Mouse (Mus musculus) ES-E14 (cell line): ENCODE measurements around the gene Smagp. TPM values are rescaled to one million over a fixed set of nuclear protein-coding genes. Genes with fewer than 3 reads are reported as not detected.

Source experiments
- DNase-seq: peaks from one replicate; pipeline ENCODE4 v3.0.0-alpha.2; 2013; ENCODE audit warnings: low read depth, low spot score
- H3K27ac ChIP-seq: 2 replicates; pipeline ENCODE4 v1.5.1; 2012; ENCODE audit warnings: low read depth, mild to moderate bottlenecking, low read length, moderate library complexity, mixed read lengths; ENCODE audit not compliant: poor library complexity, insufficient read depth, severe bottlenecking
- H3K36me3 ChIP-seq: 2 replicates; pipeline ENCODE4 v1.6.1; 2012; ENCODE audit warnings: mild to moderate bottlenecking, low read length, moderate library complexity, mixed read lengths; ENCODE audit not compliant: control insufficient read depth, poor library complexity, insufficient read depth, severe bottlenecking
- H3K4me1 ChIP-seq, 2 experiments: fragments of 150-350 bp in 1 of 2; sonication (generic) in 1 of 2; 2 replicates each; pipeline ENCODE4 v1.6.1; 2012; ENCODE audit warnings: low read length in 2 of 2, mild to moderate bottlenecking in 1 of 2, mixed read lengths in 1 of 2; ENCODE audit not compliant: control insufficient read depth in 2 of 2, insufficient read depth in 2 of 2, poor library complexity in 1 of 2
- H3K4me3 ChIP-seq, 2 experiments: fragments of 150-350 bp in 1 of 2; sonication (generic) in 1 of 2; 2 replicates each; pipeline ENCODE4 v1.5.1; 2012; ENCODE audit warnings: low read length in 2 of 2, low read depth in 1 of 2, mild to moderate bottlenecking in 1 of 2, mixed read lengths in 1 of 2; ENCODE audit not compliant: insufficient read depth in 1 of 2, poor library complexity in 1 of 2, severe bottlenecking in 1 of 2
- H3K9ac ChIP-seq: 2 replicates; pipeline ENCODE4 v1.6.1; 2012; ENCODE audit warnings: low read depth, mild to moderate bottlenecking, low read length, mixed read lengths; ENCODE audit not compliant: poor library complexity, insufficient read depth, severe bottlenecking
- H3K9me3 ChIP-seq: fragments of 150-350 bp; sonication (generic); 2 replicates; pipeline ENCODE4 v1.6.1; 2012; ENCODE audit warnings: low read depth, mild to moderate bottlenecking, low read length; ENCODE audit not compliant: control insufficient read depth, insufficient read depth
- CHD2 ChIP-seq: IDR thresholded peaks from 2 replicates; pipeline ENCODE4 v1.6.1; 2014; ENCODE audit warnings: mild to moderate bottlenecking, low read depth, low read length, inconsistent platforms
- HCFC1 ChIP-seq: IDR thresholded peaks from 2 replicates; pipeline ENCODE4 v1.6.1; 2012; ENCODE audit warnings: low read length, inconsistent platforms, borderline replicate concordance; ENCODE audit not compliant: insufficient read depth
- MAFK ChIP-seq: IDR thresholded peaks from 2 replicates; pipeline ENCODE4 v1.6.1; 2014; ENCODE audit warnings: mild to moderate bottlenecking, low read depth, low read length, inconsistent platforms; ENCODE audit not compliant: insufficient read depth
- ZC3H11A ChIP-seq: IDR thresholded peaks from 2 replicates; pipeline ENCODE4 v1.6.1; 2012; ENCODE audit warnings: low read depth, mild to moderate bottlenecking, inconsistent platforms, low read length, borderline replicate concordance
- ZNF384 ChIP-seq: IDR thresholded peaks from 2 replicates; pipeline ENCODE4 v1.6.1; 2012; ENCODE audit warnings: low read depth, low read length, inconsistent platforms
- in situ Hi-C, 2 experiments: fragments of 600-800 bp; cut with MboI; formaldehyde crosslinking; loops; one replicate each; pipeline ENCODE4 v1.15.1; 2025; ENCODE audit warnings: low sequenced_read_pairs in 2 of 2, inconsistent platforms in 1 of 2; ENCODE audit not compliant: unreplicated experiment in 2 of 2
- total RNA-seq: library from RNA; depleted of rRNA; stranded (reverse); fragments of 300-350 nt; gene quantifications from 2 replicates; pipeline ENCODE4 v1.2.3, GENCODE M21; 2012

Smagp gene
- total RNA-seq, 1 experiment = 20.0 TPM

DNA sequence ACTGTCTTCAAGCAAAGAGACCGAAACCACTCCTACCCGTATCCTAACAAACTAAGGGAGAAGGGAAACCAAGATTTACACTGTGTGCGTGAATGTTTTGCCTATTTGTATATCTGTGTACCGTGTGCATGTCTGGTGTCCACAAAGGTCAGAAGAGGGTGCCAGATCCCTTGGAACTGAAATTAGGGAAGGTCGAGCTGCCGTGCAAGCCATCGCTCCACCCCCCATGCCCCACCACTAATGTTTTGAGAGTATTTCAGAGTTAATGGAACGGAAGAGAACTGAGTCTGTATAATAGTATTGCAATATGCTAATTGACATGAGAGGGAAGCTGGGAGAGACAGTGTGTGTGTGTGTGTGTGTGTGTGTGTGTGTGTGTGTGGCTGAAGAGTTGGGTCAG, 40.9 kb upstream of the Smagp start:
- Histone ChIP-seq H3K9ac (no peak overlapping the region), H3K4me1 (peaks cover 7 to 32% of the 10 kb centered on the region in 2 experiments), H3K27ac (no peak overlapping the region), H3K9me3 (no peaks in the 10 kb centered on the region), H3K4me3 (no peak overlapping the region), H3K36me3 (no peaks in the 10 kb centered on the region; the same call in 1 of the 2 replicates)
- in situ Hi-C loops = no loop called here
- no peak for DNase-seq
- TF ChIP-seq HCFC1 (no peak), ZNF384 (no peak), CHD2 (no peak), MAFK (no peak), ZC3H11A (no peak)

- in situ Hi-C loops = no loop called here
- Histone ChIP-seq H3K9me3 (no peaks in the 10 kb centered on the region), H3K4me3 (no peak overlapping the region), H3K9ac (no peak overlapping the region), H3K4me1 (peaks cover 10 to 29% of the 10 kb centered on the region in 2 experiments), H3K27ac (no peak overlapping the region), H3K36me3 (no peaks in the 10 kb centered on the region; the same call in 1 of the 2 replicates)
- TF ChIP-seq MAFK (no peak), ZNF384 (no peak), ZC3H11A (no peak), CHD2 (no peak), HCFC1 (no peak)
- DNase-seq = no peak
Measured at GRCm38 (mm10) chr15:100676521-100676920, 39.8 kb upstream of the Smagp start.

DNA sequence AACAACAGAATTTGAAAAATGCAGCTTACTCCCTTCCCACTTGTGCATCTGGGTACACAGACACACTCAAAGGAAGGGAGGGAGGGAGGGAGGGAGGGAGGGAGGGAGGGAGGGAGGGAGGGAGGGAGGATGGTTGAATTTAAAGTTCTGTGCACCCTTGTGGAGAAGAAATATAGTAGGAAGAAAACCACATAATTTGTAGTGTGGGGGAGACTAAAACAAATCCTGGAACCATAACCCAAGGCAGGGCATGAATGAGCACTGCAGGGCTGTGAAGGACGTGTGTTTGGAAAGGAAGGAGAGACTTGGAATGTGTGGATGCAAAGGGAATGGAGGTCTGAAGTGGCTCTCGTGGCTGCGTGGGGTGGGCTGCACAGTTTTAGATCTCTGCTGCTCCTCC, 38.7 kb upstream of the Smagp start:
- TF ChIP-seq ZNF384 (no peak), HCFC1 (no peak), CHD2 (no peak), ZC3H11A (no peak), MAFK (no peak)
- Histone ChIP-seq H3K4me1 (peaks cover 10 to 27% of the 10 kb centered on the region in 2 experiments), H3K4me3 (no peak overlapping the region), H3K9ac (no peak overlapping the region), H3K27ac (no peak overlapping the region), H3K9me3 (no peaks in the 10 kb centered on the region), H3K36me3 (no peaks in the 10 kb centered on the region; the same call in 1 of the 2 replicates)
- no peak for DNase-seq
- in situ Hi-C loops = no loop called here

DNA sequence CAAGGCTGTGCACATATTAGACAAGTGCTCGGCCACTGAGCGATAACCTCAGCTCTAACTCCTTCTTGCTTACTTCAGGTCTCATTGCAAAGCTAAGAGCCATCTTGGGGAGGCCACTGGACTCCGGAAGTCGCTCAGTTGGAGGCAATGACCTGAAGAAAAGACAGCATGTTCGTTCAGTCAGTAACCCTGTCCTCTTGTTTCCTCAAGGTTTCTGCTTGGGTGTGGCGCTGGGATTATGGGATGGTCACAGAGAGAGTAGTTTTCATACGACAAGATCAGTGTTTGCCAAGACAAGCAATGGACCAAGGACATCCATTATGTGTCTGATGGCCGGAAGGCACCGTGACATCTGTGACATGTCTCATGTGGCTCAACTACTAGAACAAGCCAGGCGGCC, 37.8 kb upstream of the Smagp start:
- H3K9ac ChIP-seq = no peak overlapping the region
- TF ChIP-seq MAFK (no peak), ZNF384 (no peak), CHD2 (no peak), ZC3H11A (no peak), HCFC1 (no peak)

More for the DNA sequence above, 37.8 kb upstream of the Smagp start:
- no peaks in the 10 kb centered on the region; the same call in 1 of the 2 replicates for H3K36me3 ChIP-seq
- DNase-seq = no peak
- H3K9me3 ChIP-seq = no peaks in the 10 kb centered on the region
- peak overlapping the region; percentile 24; the same call in 1 of the 2 replicates for H3K27ac ChIP-seq
- peaks cover 10 to 27% of the 10 kb centered on the region in 2 experiments for H3K4me1 ChIP-seq
- in situ Hi-C loops = no loop called here
- H3K4me3 ChIP-seq = no peak overlapping the region
